16 mouse cellular contexts compared by ENCODE assay signal in genomic region chr12:12722982-12723661, GRCm38 (mm10).
DNase-seq lines count a peak whose midpoint lies in the region; ATAC-seq and TF ChIP-seq lines count a peak whose summit lies in the region.
"Had no signal": no experiment of that assay in that cellular context is flagged by ENCODE, and none has a peak within 500 bp of the region (broad histone marks: within the 10 kb centered on the region; RNA-seq: fewer than 3 reads in every experiment).

No protein-coding gene starts in this region.

- ATAC-seq in hindbrain, embryonic 14.5 days (ENCODE audit: low FRiP score) = peak; percentile 52
- ATAC-seq in midbrain, postnatal 0 days (ENCODE audit: low FRiP score) = peak; percentile 64
- no peak for ATAC-seq in kidney, embryonic 15.5 days (replicated peaks; ENCODE audit: low FRiP score)
- ATAC-seq: Patski had no signal

- TF ChIP-seq CTCF in midbrain, postnatal 0 days (IDR thresholded peaks at IDR 0.05) = no peak

- H3K27ac ChIP-seq in forebrain, embryonic 10.5 days = peak overlapping the region; percentile 88
- peak overlapping the region; percentile 26; the same call in 1 of the 2 replicates for H3K27ac ChIP-seq in hindbrain, embryonic 14.5 days
- 0 out of 2 replicates have a peak overlapping the region, but pooled peaks have one; percentile 38 for H3K27ac ChIP-seq in midbrain, postnatal 0 days (ENCODE audit: low read depth, low read length)
- no peak overlapping the region for H3K27ac ChIP-seq in kidney, embryonic 15.5 days
- H3K27ac ChIP-seq: limb, embryonic 13.5 days; stomach, postnatal 0 days had no signal

- DNase-seq in ZHBTc4 (ENCODE audit: low read depth, low spot score) (peak; percentile 74), MN1 (ENCODE audit: low spot score) (no peak)
- DNase-seq in forebrain, embryonic 10.5 days (ENCODE audit: extremely low spot score, low spot score) = peak; percentile 80
- DNase-seq in hindbrain, embryonic 14.5 days (ENCODE audit: low spot score) = no peak
- DNase-seq in midbrain, postnatal 0 days (ENCODE audit: low spot score) = peak; percentile 52
- DNase-seq in left cerebral cortex, postnatal 4 days = no peak
- no peak for DNase-seq in layer of hippocampus, adult 9-11 months
- DNase-seq: adrenal gland, postnatal 14 days; heart, postnatal 36 days; kidney, adult 9 months; lung, embryonic 14.5 days; right cerebral cortex, postnatal 25 days had no signal

- peak overlapping the region; percentile 36; the same call in 1 of the 2 replicates for H3K4me3 ChIP-seq in forebrain, embryonic 10.5 days
- H3K4me3 ChIP-seq in hindbrain, embryonic 14.5 days (replicated peaks; ENCODE audit: low read length) = 0 out of 2 replicates have a peak overlapping the region, but pooled peaks have one; percentile 3
- H3K4me3 ChIP-seq in midbrain, postnatal 0 days (ENCODE audit: low read depth, low read length) = peak overlapping the region; percentile 13; the same call in 1 of the 2 replicates
- no peak overlapping the region for H3K4me3 ChIP-seq in kidney, embryonic 15.5 days (replicated peaks)
- H3K4me3 ChIP-seq: limb, embryonic 13.5 days had no signal

- H3K4me1 ChIP-seq in forebrain, embryonic 10.5 days = peaks cover 85% of the 10 kb centered on the region
- H3K4me1 ChIP-seq in hindbrain, embryonic 14.5 days (replicated peaks; ENCODE audit: control insufficient read depth, insufficient read depth, low read length) = peaks cover 23% of the 10 kb centered on the region
- peaks cover 12% of the 10 kb centered on the region; the same call in 1 of the 2 replicates for H3K4me1 ChIP-seq in midbrain, postnatal 0 days (ENCODE audit: insufficient read depth, low read length)
- peaks cover 12% of the 10 kb centered on the region for H3K4me1 ChIP-seq in kidney, embryonic 15.5 days

- peaks cover 48% of the 10 kb centered on the region for H3K27me3 ChIP-seq in forebrain, embryonic 10.5 days (ENCODE audit: poor library complexity, severe bottlenecking)
- no peaks in the 10 kb centered on the region for H3K27me3 ChIP-seq in hindbrain, embryonic 14.5 days (ENCODE audit: control insufficient read depth, insufficient read depth, low read length)
- H3K27me3 ChIP-seq in midbrain, postnatal 0 days (ENCODE audit: insufficient read depth, low read length) = 0 out of 2 replicates have a peak, but pooled peaks cover 7% of the 10 kb centered on the region
- peaks cover 15% of the 10 kb centered on the region; the same call in 1 of the 2 replicates for H3K27me3 ChIP-seq in kidney, embryonic 15.5 days

- H3K36me3 ChIP-seq in forebrain, embryonic 10.5 days (replicated peaks) = no peaks in the 10 kb centered on the region
- no peaks in the 10 kb centered on the region for H3K36me3 ChIP-seq in hindbrain, embryonic 14.5 days (replicated peaks; ENCODE audit: control insufficient read depth, insufficient read depth)
- H3K36me3 ChIP-seq in midbrain, postnatal 0 days (ENCODE audit: insufficient read depth, low read length) = no peaks in the 10 kb centered on the region
- no peaks in the 10 kb centered on the region for H3K36me3 ChIP-seq in kidney, embryonic 15.5 days
- H3K36me3 ChIP-seq: limb, embryonic 13.5 days had no signal

- H3K9me3 ChIP-seq in forebrain, embryonic 10.5 days = no peaks in the 10 kb centered on the region
- no peaks in the 10 kb centered on the region for H3K9me3 ChIP-seq in hindbrain, embryonic 14.5 days (ENCODE audit: control insufficient read depth, low read length)
- H3K9me3 ChIP-seq in midbrain, postnatal 0 days (ENCODE audit: low read length) = no peaks in the 10 kb centered on the region
- H3K9me3 ChIP-seq in kidney, embryonic 15.5 days (replicated peaks) = 0 out of 2 replicates have a peak, but pooled peaks cover 3% of the 10 kb centered on the region
- H3K9me3 ChIP-seq: limb, embryonic 13.5 days had no signal

- H3K9ac ChIP-seq in hindbrain, embryonic 14.5 days = peak overlapping the region; percentile 48
- peak overlapping the region; percentile 33; the same call in 1 of the 2 replicates for H3K9ac ChIP-seq in midbrain, postnatal 0 days (replicated peaks; ENCODE audit: low read length, poor library complexity, severe bottlenecking)
- no peak overlapping the region for H3K9ac ChIP-seq in kidney, embryonic 15.5 days
- H3K9ac ChIP-seq: limb, embryonic 13.5 days; lung, embryonic 14.5 days had no signal

- 16% methylated on average over 20 of the region's 20 CpGs for WGBS in forebrain, embryonic 10.5 days
- WGBS in hindbrain, embryonic 14.5 days = 12% methylated on average over 20 of the region's 20 CpGs
- WGBS in midbrain, postnatal 0 days = 10% methylated on average over 20 of the region's 20 CpGs
- 81% methylated on average over 20 of the region's 20 CpGs for WGBS in kidney, embryonic 15.5 days

- intact Hi-C loops in left cerebral cortex, postnatal 4 days (cut with DNase I) = no loop called here

- H3K4me2 ChIP-seq in hindbrain, embryonic 14.5 days (replicated peaks) = peak overlapping the region; percentile 39
- H3K4me2 ChIP-seq in midbrain, postnatal 0 days (ENCODE audit: low read depth, low read length, poor library complexity, severe bottlenecking) = peak overlapping the region; percentile 41
- no peak overlapping the region for H3K4me2 ChIP-seq in kidney, embryonic 15.5 days
- H3K4me2 ChIP-seq: limb, embryonic 13.5 days; lung, embryonic 14.5 days had no signal

Comparison
In these comparisons a context has a peak if more than half of its experiments do, and no peak if none do; other contexts are left out.
1. DNase-seq: peak in ZHBTc4 (single experiment), forebrain, embryonic 10.5 days (single experiment) and midbrain, postnatal 0 days (single experiment); none in hindbrain, embryonic 14.5 days (single experiment), left cerebral cortex, postnatal 4 days (single experiment), layer of hippocampus, adult 9-11 months (single experiment) and MN1 (single experiment).